Mouse (Mus musculus): ENCODE results near the gene Zfp553. TPM values are rescaled to one million over a fixed set of nuclear protein-coding genes. Genes with fewer than 3 reads are reported as not detected.
A peak's percentile ranks its signal among the peaks of the same experiment; 100 is the strongest.
"Not testable (repeated sequence)": the region's sequence is repeated elsewhere in the genome, so short reads cannot be mapped to it uniquely, and the experiment has no call there.

The Zfp553 gene
- polyA plus RNA-seq, 1 experiment = 6.6 TPM

GRCm38 (mm10) chr7:127231826-127232621 lies 837 bp upstream of the Zfp553 start:
- Histone ChIP-seq H3K27ac (ENCODE audit: control insufficient read depth, insufficient read depth, low read depth, low read length, poor library complexity) (peak overlapping the region; percentile 89), H3K4me1 (ENCODE audit: control insufficient read depth, insufficient read depth, low read length) (no peaks in the 10 kb centered on the region), H3K4me3 (replicated peaks; ENCODE audit: control insufficient read depth, low read depth, low read length) (peak overlapping the region; percentile 68)
- TF ChIP-seq CTCF (IDR thresholded peaks at IDR 0.05; ENCODE audit: control insufficient read depth, insufficient read depth, low read length) (no peak), POLR2A (IDR thresholded peaks at IDR 0.05; ENCODE audit: borderline replicate concordance, control insufficient read depth, low read depth, low read length) (no peak)
- 2% methylated on average over 20 of the region's 20 CpGs for WGBS

GRCm38 (mm10) chr7:127233368-127233749 lies 498 bp downstream of the Zfp553 start:
- Histone ChIP-seq H3K4me3 (replicated peaks; ENCODE audit: control insufficient read depth, low read depth, low read length) (peak overlapping the region; percentile 68), H3K27ac (ENCODE audit: control insufficient read depth, insufficient read depth, low read depth, low read length, poor library complexity) (peak overlapping the region; percentile 89), H3K4me1 (ENCODE audit: control insufficient read depth, insufficient read depth, low read length) (no peaks in the 10 kb centered on the region)
- WGBS = under 1% methylated on average over 27 of the region's 27 CpGs
- no peak for TF ChIP-seq POLR2A (IDR thresholded peaks at IDR 0.05; ENCODE audit: borderline replicate concordance, control insufficient read depth, low read depth, low read length)
- peak; percentile 7; the same call in 1 of the 2 replicates for TF ChIP-seq CTCF (IDR thresholded peaks at IDR 0.05; ENCODE audit: control insufficient read depth, insufficient read depth, low read length)

DNA sequence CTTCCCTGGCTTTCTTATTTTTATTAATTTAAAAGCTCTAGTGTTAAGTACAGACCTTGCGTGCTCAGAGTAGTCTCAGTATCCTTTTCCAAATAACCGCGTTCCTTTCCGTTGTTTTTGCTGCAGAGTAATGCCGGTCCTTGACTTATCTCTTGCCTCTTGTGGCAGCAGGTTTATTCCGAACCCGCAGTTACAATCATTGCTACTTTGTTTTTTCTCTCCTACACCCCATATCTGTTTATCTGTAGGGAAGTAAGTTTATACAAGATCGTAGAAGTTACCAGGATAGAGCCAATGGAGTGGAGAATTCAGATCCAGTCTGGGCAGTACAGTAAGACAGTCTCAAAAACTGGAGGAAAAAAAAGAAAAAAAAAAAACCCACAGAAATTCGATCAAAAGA lies 904 bp downstream of the Zfp553 start:
- 3% methylated on average over 9 of the region's 9 CpGs for WGBS
- no peak overlapping the region for H3K4me3 ChIP-seq (replicated peaks; ENCODE audit: control insufficient read depth, low read depth, low read length)
- no peaks in the 10 kb centered on the region for H3K4me1 ChIP-seq (ENCODE audit: control insufficient read depth, insufficient read depth, low read length)
- no peak for TF ChIP-seq POLR2A (IDR thresholded peaks at IDR 0.05; ENCODE audit: borderline replicate concordance, control insufficient read depth, low read depth, low read length)
- no peak overlapping the region; the same call in 1 of the 2 replicates for H3K27ac ChIP-seq (ENCODE audit: control insufficient read depth, insufficient read depth, low read depth, low read length, poor library complexity)

DNA sequence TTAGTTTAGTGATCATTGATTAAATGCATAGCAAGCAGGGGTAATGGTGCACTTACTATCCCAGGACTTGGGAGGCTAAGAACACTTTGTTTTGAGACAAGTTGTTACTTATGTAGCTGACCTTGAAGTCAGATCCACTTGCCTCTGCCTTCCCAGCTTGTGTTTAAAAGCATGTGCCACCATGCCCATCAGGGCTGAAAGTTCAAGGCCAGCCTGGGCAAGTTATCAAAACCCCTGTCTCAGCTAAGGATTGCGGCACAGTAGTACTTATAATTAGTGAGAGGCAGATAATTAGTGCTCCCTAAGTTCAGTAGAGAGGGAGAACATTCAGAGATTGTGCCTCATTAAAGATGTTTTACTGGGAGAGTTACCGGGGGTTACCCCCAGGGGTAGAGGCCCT lies 1.9 kb downstream of the Zfp553 start:
- 93% methylated on average over 2 of the region's 2 CpGs for WGBS
- H3K27ac ChIP-seq (ENCODE audit: control insufficient read depth, insufficient read depth, low read depth, low read length, poor library complexity) = no peak overlapping the region
- TF ChIP-seq POLR2A (IDR thresholded peaks at IDR 0.05; ENCODE audit: borderline replicate concordance, control insufficient read depth, low read depth, low read length) (no peak), CTCF (IDR thresholded peaks at IDR 0.05; ENCODE audit: control insufficient read depth, insufficient read depth, low read length) (no peak)
- H3K4me3 ChIP-seq (replicated peaks; ENCODE audit: control insufficient read depth, low read depth, low read length) = no peak overlapping the region
- H3K4me1 ChIP-seq (ENCODE audit: control insufficient read depth, insufficient read depth, low read length) = no peaks in the 10 kb centered on the region

DNA sequence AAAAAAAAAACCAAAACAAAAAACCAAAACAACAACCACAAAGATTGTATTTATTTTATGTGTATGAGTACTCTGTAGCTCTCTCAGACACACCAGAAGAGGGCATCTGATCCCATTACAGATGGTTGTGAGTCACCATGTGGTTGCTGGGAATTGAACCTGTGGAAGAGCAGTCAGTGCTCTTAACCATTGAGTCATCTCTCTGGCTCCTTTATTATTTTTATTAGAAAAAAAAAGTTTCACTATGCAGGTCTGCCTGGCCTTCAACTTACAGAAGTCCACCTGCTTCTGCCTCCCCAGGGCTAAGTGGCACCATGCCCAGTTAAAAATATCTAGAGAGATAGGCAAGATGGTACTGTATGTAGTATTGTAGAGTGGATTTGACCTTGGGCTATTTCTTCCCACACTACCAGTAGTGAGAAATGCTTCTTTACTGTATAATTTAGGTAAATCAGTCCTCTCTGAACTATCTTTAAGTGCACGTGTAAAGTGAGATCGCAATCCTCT lies 10.6 kb downstream of the Zfp553 start:
- WGBS = 45% methylated on average over 2 of the region's 2 CpGs
- no peak overlapping the region for H3K4me3 ChIP-seq (replicated peaks; ENCODE audit: control insufficient read depth, low read depth, low read length)
- TF ChIP-seq CTCF (IDR thresholded peaks at IDR 0.05; ENCODE audit: control insufficient read depth, insufficient read depth, low read length) = no peak
- no peak for TF ChIP-seq POLR2A (IDR thresholded peaks at IDR 0.05; ENCODE audit: borderline replicate concordance, control insufficient read depth, low read depth, low read length)

DNA sequence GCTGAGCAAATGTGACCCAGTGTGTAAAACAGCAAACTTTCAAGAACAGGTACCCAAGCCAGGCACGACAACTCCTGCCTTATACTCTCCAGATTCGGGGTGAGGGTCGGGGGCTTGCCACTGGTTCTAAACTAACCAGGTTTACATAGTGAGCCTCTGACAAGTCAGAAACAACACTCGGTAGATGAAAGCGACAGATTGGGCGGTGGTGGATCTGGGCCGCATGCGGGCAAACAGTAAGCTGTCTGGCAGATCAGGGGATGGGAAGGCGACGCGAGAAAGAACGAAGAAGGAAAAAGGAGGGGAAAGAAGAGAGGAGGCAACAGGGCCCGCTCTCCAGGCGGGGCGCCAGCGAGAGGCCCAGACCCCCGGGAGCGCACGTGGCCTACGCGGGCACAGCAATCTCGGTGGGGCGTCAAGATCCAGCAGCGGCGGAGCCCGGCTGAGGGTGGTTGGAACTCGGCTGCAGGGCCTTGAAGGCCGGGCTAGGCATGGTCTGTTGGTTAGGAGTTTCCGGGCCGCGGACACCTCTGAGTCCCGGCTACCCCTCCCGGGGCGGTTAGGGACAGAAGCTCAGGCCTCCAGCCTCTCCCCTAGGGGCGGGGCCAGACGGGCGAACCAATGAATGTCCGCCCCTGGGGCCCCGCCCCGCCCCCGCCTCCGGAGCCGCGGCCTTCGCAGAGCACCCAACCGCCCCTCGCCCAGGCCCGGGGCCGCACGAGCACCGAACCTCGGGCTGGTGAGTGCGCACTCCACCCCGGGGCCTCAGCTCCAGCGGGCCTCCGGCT lies 11.2 kb downstream of the Zfp553 start, which contains the start of gene Zfp771:
Gene Zfp771, plus strand, starts transcription at position 405 of the 788 bp plus-strand sequence.
- Histone ChIP-seq H3K27ac (ENCODE audit: control insufficient read depth, insufficient read depth, low read depth, low read length, poor library complexity) (peak within 1 kb of the TSS; percentile 90), H3K4me1 (ENCODE audit: control insufficient read depth, insufficient read depth, low read length) (no peaks in the 10 kb centered on the region; the same call in 1 of the 2 replicates), H3K4me3 (replicated peaks; ENCODE audit: control insufficient read depth, low read depth, low read length) (peak within 1 kb of the TSS; percentile 86)
- WGBS = 2% methylated on average over 54 of the region's 56 CpGs
- peak; percentile 74; the same call in 1 of the 2 replicates for TF ChIP-seq POLR2A (IDR thresholded peaks at IDR 0.05; ENCODE audit: borderline replicate concordance, control insufficient read depth, low read depth, low read length)
- TF ChIP-seq CTCF (IDR thresholded peaks at IDR 0.05; ENCODE audit: control insufficient read depth, insufficient read depth, low read length) = no peak

More for the DNA sequence above, 10.6 kb downstream of the Zfp553 start:
- Histone ChIP-seq H3K27ac (ENCODE audit: control insufficient read depth, insufficient read depth, low read depth, low read length, poor library complexity) (peak overlapping the region; percentile 90), H3K4me1 (ENCODE audit: control insufficient read depth, insufficient read depth, low read length) (no peaks in the 10 kb centered on the region; the same call in 1 of the 2 replicates)

GRCm38 (mm10) chr7:127244658-127245510 lies 12.0 kb downstream of the Zfp553 start:
- no peak for TF ChIP-seq CTCF (IDR thresholded peaks at IDR 0.05; ENCODE audit: control insufficient read depth, insufficient read depth, low read length)
- peak overlapping the region; percentile 86 for H3K4me3 ChIP-seq (replicated peaks; ENCODE audit: control insufficient read depth, low read depth, low read length)
- peak overlapping the region; percentile 78 for H3K27ac ChIP-seq (ENCODE audit: control insufficient read depth, insufficient read depth, low read depth, low read length, poor library complexity)
- WGBS = 10% methylated on average over 32 of the region's 33 CpGs
- H3K4me1 ChIP-seq (ENCODE audit: control insufficient read depth, insufficient read depth, low read length) = no peaks in the 10 kb centered on the region; the same call in 1 of the 2 replicates

DNA sequence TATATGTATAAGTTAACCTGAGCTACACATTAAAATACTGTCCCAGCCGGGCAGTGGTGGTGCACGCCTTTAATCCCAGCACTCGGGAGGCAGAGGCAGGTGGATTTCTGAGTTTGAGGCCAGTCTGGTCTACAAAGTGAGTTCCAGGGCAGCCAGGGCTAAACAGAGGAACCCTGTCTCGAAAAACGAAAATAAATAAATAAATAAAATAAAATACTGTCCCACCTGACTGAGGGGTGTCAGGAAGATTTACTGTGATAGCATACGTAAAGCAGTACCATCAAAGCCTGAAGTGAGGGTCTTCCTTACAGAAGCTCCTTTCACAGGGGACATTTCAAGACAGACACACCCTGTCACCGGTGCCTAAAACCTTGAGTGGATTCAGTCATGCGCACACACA lies 17.6 kb downstream of the Zfp553 start:
- not testable (repeated sequence) for H3K4me3 ChIP-seq (replicated peaks; ENCODE audit: control insufficient read depth, low read depth, low read length); H3K4me1 ChIP-seq (ENCODE audit: control insufficient read depth, insufficient read depth, low read length); H3K27ac ChIP-seq (ENCODE audit: control insufficient read depth, insufficient read depth, low read depth, low read length, poor library complexity)
- WGBS = 85% methylated on average over 8 of the region's 8 CpGs

Measured in bone marrow, adult 2 months (tissue).